Mouse (Mus musculus): ENCODE measurements at regions not wholly inside any gene's neighbourhood (a gene's known extent, or its start where the extent isn't known, plus 50 kb on each side); places are given as distances from the start of the nearest gene placed in this dataset.

- ChIA-PET CTCF (no interaction called here), POLR2A (no interaction called here)
- in situ Hi-C loops (cut with MboI; ENCODE audit: low pct_unique_long_range_greater_than_20kb) = no loop called here
- no peaks in the 10 kb centered on the region for H3K27me3 ChIP-seq
- ATAC-seq (no peak), DNase-seq (ENCODE audit: low read depth, low spot score) (no peak)
- TF ChIP-seq CTCF (IDR thresholded peaks at IDR 0.05) = no peak
Observed at GRCm38 (mm10) chr16:49965528-49966250, 165.4 kb downstream of the Cd47 start.

- in situ Hi-C loops (cut with MboI; ENCODE audit: low pct_unique_long_range_greater_than_20kb) = no loop called here
- POLR2A ChIA-PET = interaction anchor here (0.6 kb wide), 1 partner anchor 17 kb away, joined by 3 read pairs; no protein-coding TSS in a partner anchor
- no peak for TF ChIP-seq CTCF (IDR thresholded peaks at IDR 0.05)
- ATAC-seq = no peak
- DNase-seq (ENCODE audit: low read depth, low spot score) = no peak
- CTCF ChIA-PET = no interaction called here
- H3K27me3 ChIP-seq = no peaks in the 10 kb centered on the region
Observed at GRCm38 (mm10) chr16:49966251-49966588, 165.9 kb downstream of the Cd47 start.

- ATAC-seq (no peak), DNase-seq (ENCODE audit: low read depth, low spot score) (no peak)
- H3K27me3 ChIP-seq = no peaks in the 10 kb centered on the region
- in situ Hi-C loops (cut with MboI; ENCODE audit: low pct_unique_long_range_greater_than_20kb) = no loop called here
- ChIA-PET POLR2A (interaction anchor here (0.6 kb wide), 1 partner anchor 17 kb away, joined by 3 read pairs; no protein-coding TSS in a partner anchor), CTCF (no interaction called here)
- no peak for TF ChIP-seq CTCF (IDR thresholded peaks at IDR 0.05)
Observed at GRCm38 (mm10) chr16:49967110-49967509, 166.8 kb downstream of the Cd47 start.

- no peak for ATAC-seq
- CTCF ChIA-PET = interaction anchor here (0.7 to 1.3 kb wide), 2 partner anchors 10 to 31 kb away, joined by 3 read pairs; no protein-coding TSS in a partner anchor
- no peak for TF ChIP-seq CTCF (IDR thresholded peaks at IDR 0.05)
- no peaks in the 10 kb centered on the region for H3K27me3 ChIP-seq
- in situ Hi-C loops (cut with MboI; ENCODE audit: low pct_unique_long_range_greater_than_20kb) = no loop called here
- DNase-seq (ENCODE audit: low read depth, low spot score) = no peak
- POLR2A ChIA-PET = interaction anchor here (0.6 kb wide), 1 partner anchor 115 kb away, joined by 3 read pairs; no protein-coding TSS in a partner anchor
Observed at GRCm38 (mm10) chr16:49968291-49968870, 168.0 kb downstream of the Cd47 start.

GRCm38 (mm10) chr16:49969035-49969434 lies 168.7 kb downstream of the Cd47 start:
- ChIA-PET POLR2A (interaction anchor here (0.6 kb wide), 1 partner anchor 115 kb away, joined by 3 read pairs; no protein-coding TSS in a partner anchor), CTCF (interaction anchor here (0.7 to 1.3 kb wide), 2 partner anchors 11 to 32 kb away, joined by 3 read pairs; no protein-coding TSS in a partner anchor)
- in situ Hi-C loops (cut with MboI; ENCODE audit: low pct_unique_long_range_greater_than_20kb) = no loop called here
- DNase-seq (ENCODE audit: low read depth, low spot score) (no peak), ATAC-seq (no peak)
- TF ChIP-seq CTCF (IDR thresholded peaks at IDR 0.05) = no peak
- H3K27me3 ChIP-seq = no peaks in the 10 kb centered on the region

- H3K27me3 ChIP-seq = no peaks in the 10 kb centered on the region
- ChIA-PET CTCF (interaction anchor here (0.7 to 1.4 kb wide), 3 partner anchors 15 to 45 kb away, joined by 3 to 4 read pairs (median 4); no protein-coding TSS in a partner anchor), POLR2A (no interaction called here)
- no peak for DNase-seq (ENCODE audit: low read depth, low spot score)
- ATAC-seq = no peak
- in situ Hi-C loops (cut with MboI; ENCODE audit: low pct_unique_long_range_greater_than_20kb) = no loop called here
- TF ChIP-seq CTCF (IDR thresholded peaks at IDR 0.05) = no peak
Observed at GRCm38 (mm10) chr16:49969693-49970296, 169.5 kb downstream of the Cd47 start.

GRCm38 (mm10) chr16:49970297-49970804 lies 170.0 kb downstream of the Cd47 start:
- in situ Hi-C loops (cut with MboI; ENCODE audit: low pct_unique_long_range_greater_than_20kb) = no loop called here
- TF ChIP-seq CTCF (IDR thresholded peaks at IDR 0.05) = no peak
- ATAC-seq (peak; percentile 92), DNase-seq (ENCODE audit: low read depth, low spot score) (peak; percentile 81)
- ChIA-PET POLR2A (no interaction called here), CTCF (interaction anchor here (0.7 to 1.4 kb wide), 3 partner anchors 16 to 46 kb away, joined by 3 to 4 read pairs (median 4); no protein-coding TSS in a partner anchor)
- H3K27me3 ChIP-seq = no peaks in the 10 kb centered on the region

GRCm38 (mm10) chr16:49971141-49971555 lies 170.8 kb downstream of the Cd47 start:
- POLR2A ChIA-PET = no interaction called here
- in situ Hi-C loops (cut with MboI; ENCODE audit: low pct_unique_long_range_greater_than_20kb) = no loop called here
- CTCF ChIA-PET = interaction anchor here (1.4 kb wide), 1 partner anchor 19 kb away, joined by 4 read pairs; no protein-coding TSS in a partner anchor
- no peak for TF ChIP-seq CTCF (IDR thresholded peaks at IDR 0.05)
- DNase-seq (ENCODE audit: low read depth, low spot score) (no peak), ATAC-seq (peak; percentile 40)
- no peaks in the 10 kb centered on the region for H3K27me3 ChIP-seq

- no peak for DNase-seq (ENCODE audit: low read depth, low spot score)
- in situ Hi-C loops (cut with MboI; ENCODE audit: low pct_unique_long_range_greater_than_20kb) = no loop called here
- ChIA-PET CTCF (no interaction called here), POLR2A (no interaction called here)
- no peaks in the 10 kb centered on the region for H3K27me3 ChIP-seq
- no peak for TF ChIP-seq CTCF (IDR thresholded peaks at IDR 0.05)
- ATAC-seq = no peak
Observed at GRCm38 (mm10) chr16:49977276-49977675, 176.9 kb downstream of the Cd47 start.

- ATAC-seq = no peak
- in situ Hi-C loops (cut with MboI; ENCODE audit: low pct_unique_long_range_greater_than_20kb) = no loop called here
- CTCF ChIA-PET = no interaction called here
- no peak for DNase-seq (ENCODE audit: low read depth, low spot score)
- POLR2A ChIA-PET = no interaction called here
- no peak for TF ChIP-seq CTCF (IDR thresholded peaks at IDR 0.05)
- H3K27me3 ChIP-seq = no peaks in the 10 kb centered on the region
Observed at GRCm38 (mm10) chr16:49979426-49979940, 179.2 kb downstream of the Cd47 start.
